Mouse (Mus musculus): Measurements from ENCODE around the gene Col19a1. TPM values are rescaled to one million over a fixed set of nuclear protein-coding genes. Genes with fewer than 3 reads are reported as not detected.

Col19a1 gene
- polyA plus RNA-seq, 1 experiment: not detected

DNA sequence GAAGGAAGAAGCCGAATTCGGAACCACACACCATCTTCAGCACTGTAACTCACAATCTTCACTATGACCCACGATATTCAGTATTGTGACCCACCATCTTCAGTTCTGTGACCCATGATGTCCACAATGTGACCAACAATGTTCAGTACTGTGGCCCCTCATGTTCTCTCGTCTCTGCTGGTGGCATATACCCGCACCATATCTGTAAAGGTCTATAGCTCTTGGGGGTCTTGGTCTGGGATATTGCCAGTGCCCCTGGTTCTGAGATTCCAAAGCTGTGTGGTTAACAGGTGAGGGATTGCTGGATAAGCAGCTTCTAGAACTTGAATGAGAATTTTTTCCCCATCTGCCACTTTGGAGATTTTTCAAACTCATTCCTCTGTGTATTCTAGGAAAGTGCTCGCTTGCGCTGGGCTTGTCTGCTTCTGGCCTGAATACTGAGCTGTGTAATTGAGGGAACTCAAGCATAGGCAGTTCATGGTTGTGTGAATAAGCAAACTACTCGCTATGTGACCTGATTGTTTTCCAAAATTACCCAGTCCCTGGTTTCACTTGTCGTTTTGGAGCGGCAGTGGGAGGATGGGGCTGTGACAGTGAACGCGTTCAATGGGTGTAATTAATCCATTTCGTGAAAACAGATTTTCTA is 225.2 kb downstream of the Col19a1 start:
- H3K27me3 ChIP-seq (ENCODE audit: control insufficient read depth, insufficient read depth, low read length): no peaks in the 10 kb centered on the region
- no peaks in the 10 kb centered on the region for H3K4me1 ChIP-seq (ENCODE audit: control insufficient read depth, insufficient read depth, insufficient read length, low read length)
- no peak overlapping the region for H3K27ac ChIP-seq (ENCODE audit: insufficient read depth, low read depth, low read length)
- TF ChIP-seq POLR2A (IDR thresholded peaks at IDR 0.05; ENCODE audit: low read depth, low read length) (no peak), CTCF (IDR thresholded peaks at IDR 0.05; ENCODE audit: extremely low read depth, insufficient read length, insufficient replicate concordance, low read depth, low read length) (no peak)
- 86% methylated on average over 13 of the region's 13 CpGs for WGBS
- H3K4me3 ChIP-seq (ENCODE audit: low read depth, low read length): no peak overlapping the region
- H3K36me3 ChIP-seq (ENCODE audit: control insufficient read depth, insufficient read depth, low read length): no peaks in the 10 kb centered on the region

DNA sequence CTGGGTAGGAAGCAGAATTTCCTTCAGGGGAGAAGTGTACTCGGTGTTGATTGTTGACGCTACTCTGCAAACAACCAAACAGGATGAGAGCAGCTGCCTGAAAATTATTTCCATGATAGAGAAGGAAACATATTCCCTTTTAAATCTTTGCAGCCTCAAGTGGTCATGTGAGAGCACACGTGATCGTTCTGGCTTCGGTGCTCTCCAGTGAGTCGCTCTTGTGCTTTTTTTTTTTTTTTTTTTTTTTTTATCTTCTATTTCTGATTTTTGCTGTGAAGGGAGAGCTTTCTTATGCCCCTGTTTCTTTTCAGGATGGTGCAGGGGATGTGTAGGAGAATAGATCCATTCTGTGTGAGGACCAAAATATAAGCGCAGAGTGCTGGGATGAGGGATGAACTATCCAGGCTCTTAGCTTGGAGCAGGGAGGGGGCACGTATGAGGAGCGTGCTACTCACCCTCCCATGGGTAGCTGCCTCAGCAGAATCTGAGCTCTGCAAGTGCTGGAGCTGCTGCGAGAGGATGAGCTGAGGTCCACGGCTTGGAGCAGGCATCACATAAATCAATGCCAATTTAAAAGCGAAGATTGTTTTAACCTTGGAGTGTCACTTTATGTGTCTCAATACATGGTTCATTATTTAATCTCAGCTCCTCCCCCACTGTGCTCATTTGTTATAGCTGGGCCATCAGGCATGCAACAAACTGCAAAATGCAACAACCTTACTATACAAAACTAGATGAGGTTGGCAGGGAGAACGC is 237.6 kb downstream of the Col19a1 start:
- H3K4me3 ChIP-seq (ENCODE audit: low read depth, low read length): no peak overlapping the region
- 77% methylated on average over 13 of the region's 13 CpGs for WGBS
- TF ChIP-seq CTCF (IDR thresholded peaks at IDR 0.05; ENCODE audit: extremely low read depth, insufficient read length, insufficient replicate concordance, low read depth, low read length) (no peak), POLR2A (IDR thresholded peaks at IDR 0.05; ENCODE audit: low read depth, low read length) (no peak)
- no peaks in the 10 kb centered on the region for H3K4me1 ChIP-seq (ENCODE audit: control insufficient read depth, insufficient read depth, insufficient read length, low read length)
- no peaks in the 10 kb centered on the region for H3K36me3 ChIP-seq (ENCODE audit: control insufficient read depth, insufficient read depth, low read length)
- no peak overlapping the region for H3K27ac ChIP-seq (ENCODE audit: insufficient read depth, low read depth, low read length)
- H3K27me3 ChIP-seq (ENCODE audit: control insufficient read depth, insufficient read depth, low read length): no peaks in the 10 kb centered on the region

DNA sequence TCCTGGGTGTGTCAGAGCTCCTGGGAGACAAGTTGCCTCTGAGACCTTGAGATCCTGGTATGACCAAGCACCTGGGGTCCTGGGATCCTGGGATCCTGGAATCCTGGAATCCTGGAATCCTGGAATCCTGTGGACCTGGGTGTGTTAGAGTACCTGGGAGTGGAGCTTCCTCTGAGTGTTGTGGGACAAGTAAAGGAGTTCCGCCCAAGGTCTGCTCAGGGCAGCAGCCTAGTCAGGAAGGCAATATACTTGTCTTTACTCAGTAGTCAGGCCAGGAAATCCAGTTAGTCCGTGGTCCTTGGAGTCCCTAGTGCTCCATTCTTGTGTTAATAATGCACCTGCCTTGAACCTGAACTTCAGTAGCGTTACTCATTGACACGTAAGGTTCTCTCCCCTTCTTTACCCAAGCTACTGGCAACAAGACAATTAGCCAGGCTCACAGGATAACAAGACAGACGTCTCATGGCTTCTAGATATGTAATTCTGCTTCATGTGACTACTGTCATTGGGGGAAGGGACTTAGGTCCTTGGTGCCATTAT is 239.6 kb downstream of the Col19a1 start:
- no peaks in the 10 kb centered on the region for H3K27me3 ChIP-seq (ENCODE audit: control insufficient read depth, insufficient read depth, low read length)
- H3K4me1 ChIP-seq (ENCODE audit: control insufficient read depth, insufficient read depth, insufficient read length, low read length): no peaks in the 10 kb centered on the region
- WGBS: 64% methylated on average over 5 of the region's 5 CpGs
- no peak for TF ChIP-seq POLR2A (IDR thresholded peaks at IDR 0.05; ENCODE audit: low read depth, low read length)
- no peak for TF ChIP-seq CTCF (IDR thresholded peaks at IDR 0.05; ENCODE audit: extremely low read depth, insufficient read length, insufficient replicate concordance, low read depth, low read length)
- H3K4me3 ChIP-seq (ENCODE audit: low read depth, low read length): no peak overlapping the region
- H3K36me3 ChIP-seq (ENCODE audit: control insufficient read depth, insufficient read depth, low read length): no peaks in the 10 kb centered on the region
- H3K27ac ChIP-seq (ENCODE audit: insufficient read depth, low read depth, low read length): no peak overlapping the region

DNA sequence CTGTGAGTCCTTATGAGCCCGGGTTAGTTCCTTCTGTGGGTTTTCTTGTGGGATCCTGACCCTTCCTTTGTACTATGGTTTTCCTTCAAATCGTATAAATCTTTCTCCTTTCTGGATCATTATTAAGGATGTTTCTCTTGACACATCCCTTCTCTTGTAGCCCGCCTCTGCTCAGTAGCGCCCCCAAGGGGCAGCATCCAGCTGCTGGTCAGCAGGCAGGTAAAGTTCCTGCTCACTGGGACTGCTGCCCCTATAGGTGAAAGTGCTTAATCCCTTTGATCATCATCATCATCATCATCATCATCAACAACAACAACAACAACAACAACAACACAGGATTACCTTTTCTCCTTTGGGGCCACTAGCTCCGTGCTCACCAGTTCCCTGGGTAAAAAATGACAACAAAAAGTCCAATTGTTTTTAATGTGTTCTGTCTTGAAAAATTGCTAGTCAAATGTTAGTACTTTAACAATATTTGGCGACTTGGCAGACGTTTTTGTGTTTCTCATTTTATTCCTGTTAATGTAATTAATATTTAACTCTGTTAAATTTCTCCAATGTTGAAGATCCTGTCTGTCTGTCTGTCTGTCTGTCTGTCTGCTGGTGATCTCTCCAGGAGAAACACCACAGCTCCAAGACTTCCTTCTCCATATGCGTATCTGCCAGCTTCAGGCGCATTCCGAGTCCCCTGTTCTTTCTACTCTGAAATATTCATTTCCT is 249.6 kb downstream of the Col19a1 start:
- no peaks in the 10 kb centered on the region for H3K27me3 ChIP-seq (ENCODE audit: control insufficient read depth, insufficient read depth, low read length)
- H3K36me3 ChIP-seq (ENCODE audit: control insufficient read depth, insufficient read depth, low read length): no peaks in the 10 kb centered on the region
- no peak overlapping the region for H3K4me3 ChIP-seq (ENCODE audit: low read depth, low read length)
- H3K27ac ChIP-seq (ENCODE audit: insufficient read depth, low read depth, low read length): no peak overlapping the region
- no peaks in the 10 kb centered on the region for H3K4me1 ChIP-seq (ENCODE audit: control insufficient read depth, insufficient read depth, insufficient read length, low read length)
- TF ChIP-seq POLR2A (IDR thresholded peaks at IDR 0.05; ENCODE audit: low read depth, low read length) (no peak), CTCF (IDR thresholded peaks at IDR 0.05; ENCODE audit: extremely low read depth, insufficient read length, insufficient replicate concordance, low read depth, low read length) (no peak)
- WGBS: 77% methylated on average over 10 of the region's 10 CpGs

DNA sequence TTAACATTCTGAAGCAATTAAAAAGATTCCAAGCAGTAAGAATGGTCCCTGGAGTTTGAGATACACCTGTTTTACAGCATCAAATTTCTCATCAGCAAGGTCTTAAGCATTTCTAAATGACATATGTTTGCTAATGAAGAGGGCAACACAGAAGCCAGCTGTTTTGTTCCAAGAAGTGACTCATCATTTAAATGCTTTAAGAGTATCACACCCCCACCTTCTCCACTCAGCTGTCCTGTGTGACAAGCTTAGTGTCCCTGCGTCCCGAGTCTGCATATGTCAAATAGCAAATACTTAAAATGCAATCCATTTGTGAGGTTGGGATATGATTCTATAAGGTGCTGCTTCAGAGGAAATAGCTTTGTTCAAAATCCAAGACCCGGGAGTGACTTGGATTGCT is 251.2 kb downstream of the Col19a1 start:
- H3K4me3 ChIP-seq (ENCODE audit: low read depth, low read length): no peak overlapping the region
- no peaks in the 10 kb centered on the region for H3K4me1 ChIP-seq (ENCODE audit: control insufficient read depth, insufficient read depth, insufficient read length, low read length)
- TF ChIP-seq POLR2A (IDR thresholded peaks at IDR 0.05; ENCODE audit: low read depth, low read length): no peak
- no peak for TF ChIP-seq CTCF (IDR thresholded peaks at IDR 0.05; ENCODE audit: extremely low read depth, insufficient read length, insufficient replicate concordance, low read depth, low read length)
- H3K27ac ChIP-seq (ENCODE audit: insufficient read depth, low read depth, low read length): no peak overlapping the region
- 75% methylated on average over 3 of the region's 3 CpGs for WGBS
- no peaks in the 10 kb centered on the region for H3K36me3 ChIP-seq (ENCODE audit: control insufficient read depth, insufficient read depth, low read length)
- no peaks in the 10 kb centered on the region for H3K27me3 ChIP-seq (ENCODE audit: control insufficient read depth, insufficient read depth, low read length)

DNA sequence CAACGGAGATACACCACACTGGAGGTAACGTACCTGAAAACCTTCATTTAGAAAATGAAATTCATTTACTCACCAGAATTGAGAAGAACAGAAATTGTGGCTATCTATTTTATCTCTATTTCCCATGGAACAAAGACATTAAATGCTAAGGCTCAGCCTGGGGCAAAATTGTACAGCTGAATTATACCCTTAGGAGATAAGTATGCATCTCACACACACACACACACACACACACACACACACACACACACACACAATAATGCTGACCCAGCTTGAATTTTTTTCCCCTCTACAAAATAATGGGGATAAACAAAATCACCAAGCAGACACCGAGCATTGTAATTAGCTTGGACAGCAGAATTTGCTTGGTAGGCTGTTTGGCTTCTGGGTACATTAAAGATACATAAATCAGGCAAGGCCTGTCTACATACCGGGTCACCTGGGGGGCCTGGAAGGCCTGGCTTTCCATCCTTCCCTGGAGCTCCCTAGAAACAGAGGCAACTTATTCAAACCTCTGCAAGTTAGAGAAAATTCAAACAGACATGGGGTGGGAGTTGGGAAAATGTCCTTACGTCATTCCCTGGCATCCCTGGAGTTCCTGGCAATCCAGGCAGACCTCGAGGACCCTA is 270.2 kb downstream of the Col19a1 start:
- Histone ChIP-seq H3K27ac (ENCODE audit: insufficient read depth, low read depth, low read length) (no peak overlapping the region), H3K4me1 (ENCODE audit: control insufficient read depth, insufficient read depth, insufficient read length, low read length) (no peaks in the 10 kb centered on the region), H3K27me3 (ENCODE audit: control insufficient read depth, insufficient read depth, low read length) (no peaks in the 10 kb centered on the region), H3K36me3 (ENCODE audit: control insufficient read depth, insufficient read depth, low read length) (no peaks in the 10 kb centered on the region), H3K4me3 (ENCODE audit: low read depth, low read length) (no peak overlapping the region)
- 75% methylated on average over 6 of the region's 6 CpGs for WGBS
- no peak for TF ChIP-seq CTCF (IDR thresholded peaks at IDR 0.05; ENCODE audit: extremely low read depth, insufficient read length, insufficient replicate concordance, low read depth, low read length)
- no peak for TF ChIP-seq POLR2A (IDR thresholded peaks at IDR 0.05; ENCODE audit: low read depth, low read length)

Measured in small intestine, adult 2 months (tissue).